Mouse (Mus musculus) hindbrain, embryonic 12.5 days (tissue): ENCODE data around the gene Ccdc15. TPM values are rescaled to one million over a fixed set of nuclear protein-coding genes. Genes with fewer than 3 reads are reported as not detected.
A peak's percentile ranks its signal among the peaks of the same experiment; 100 is the strongest.
"Not testable (repeated sequence)": the region's sequence is repeated elsewhere in the genome, so short reads cannot be mapped to it uniquely, and the experiment has no call there.

ENCODE experiments used
- ATAC-seq: fragments of 200-750 bp; cut with Nextera tagmentation; 2 replicates; pipeline ENCODE4 v1.8.0; 2017; ENCODE audit warnings: moderate TSS enrichment; ENCODE audit not compliant: low FRiP score
- H3K27ac ChIP-seq: fragments of 300-500 bp; sonication (generic); 2 replicates; pipeline ENCODE4 v1.5.1; 2016; ENCODE audit warnings: mild to moderate bottlenecking
- H3K27me3 ChIP-seq: fragments of 300-500 bp; sonication (generic); 2 replicates; pipeline ENCODE4 v1.6.1; 2016; ENCODE audit warnings: mild to moderate bottlenecking
- H3K36me3 ChIP-seq: fragments of 300-500 bp; sonication (generic); 2 replicates; pipeline ENCODE4 v1.6.1; 2016; ENCODE audit warnings: mild to moderate bottlenecking
- H3K4me1 ChIP-seq: fragments of 300-500 bp; sonication (generic); 2 replicates; pipeline ENCODE4 v1.6.1; 2016
- H3K4me2 ChIP-seq: fragments of 300-500 bp; sonication (generic); replicated peaks from 2 replicates; pipeline ENCODE4 v1.6.1; 2016; ENCODE audit warnings: mild to moderate bottlenecking
- H3K4me3 ChIP-seq: fragments of 300-500 bp; sonication (generic); 2 replicates; pipeline ENCODE4 v1.5.1; 2016; ENCODE audit warnings: mild to moderate bottlenecking
- H3K9ac ChIP-seq: fragments of 300-500 bp; sonication (generic); 2 replicates; pipeline ENCODE4 v1.6.1; 2016; ENCODE audit warnings: mild to moderate bottlenecking, moderate library complexity
- H3K9me3 ChIP-seq: fragments of 300-500 bp; sonication (generic); replicated peaks from 2 replicates; pipeline ENCODE4 v1.6.1; 2016; ENCODE audit warnings: mild to moderate bottlenecking
- WGBS: fragments of 180-500 bp; shearing (Covaris S2); methylation state at CpG from one replicate; pipeline ENCODE4 v1.1.7; 2016; 5-methylcytosine and 5-hydroxymethylcytosine counted together
- polyA plus RNA-seq: library from polyadenylated mRNA; unstranded; fragments of >200 nt; fragmentation: Nextera tagmentation; extraction: Ambion mirVana; gene quantifications from 2 replicates; pipeline ENCODE4 v1.2.1, GENCODE M21; 2016

The Ccdc15 gene
- polyA plus RNA-seq, 1 experiment from 2014 or later: 8.2 TPM

DNA sequence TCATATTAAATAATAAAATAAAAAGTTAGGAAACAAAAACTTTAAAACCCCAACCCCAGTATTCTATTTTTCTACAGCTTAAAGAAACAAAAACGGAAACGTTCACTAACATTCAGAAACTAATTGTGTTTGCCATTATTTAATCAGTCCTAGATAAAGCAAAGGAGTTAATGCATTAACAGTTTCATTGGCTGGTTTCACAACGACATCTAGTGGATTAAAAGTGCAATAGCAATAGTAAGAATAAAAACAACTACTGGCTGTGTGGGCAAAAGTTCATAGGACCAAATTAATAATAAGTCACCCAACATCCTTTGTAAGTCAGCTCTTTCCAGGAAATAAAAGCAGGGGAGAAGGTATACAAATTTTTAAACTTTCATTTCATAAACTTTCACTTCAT lies 18.8 kb downstream of the Ccdc15 start:
- no peaks in the 10 kb centered on the region for H3K36me3 ChIP-seq
- H3K27ac ChIP-seq: no peak overlapping the region
- 49% methylated on average over 3 of the region's 3 CpGs for WGBS
- no peaks in the 10 kb centered on the region for H3K27me3 ChIP-seq
- H3K4me1 ChIP-seq: no peaks in the 10 kb centered on the region
- H3K9ac ChIP-seq: no peak overlapping the region
- H3K4me3 ChIP-seq: no peak overlapping the region
- no peaks in the 10 kb centered on the region for H3K9me3 ChIP-seq
- no peak for ATAC-seq
- H3K4me2 ChIP-seq: no peak overlapping the region

- no peak overlapping the region for H3K4me2 ChIP-seq
- 98% methylated on average over 1 of the region's 1 CpGs for WGBS
Observed at GRCm38 (mm10) chr9:37301720-37302119, 46.5 kb downstream of the Ccdc15 start.

GRCm38 (mm10) chr9:37300501-37300900 lies 47.7 kb downstream of the Ccdc15 start:
- not testable (repeated sequence) for H3K4me1 ChIP-seq, ATAC-seq, H3K9ac ChIP-seq, H3K9me3 ChIP-seq, H3K27me3 ChIP-seq, H3K4me2 ChIP-seq, H3K27ac ChIP-seq, H3K4me3 ChIP-seq, H3K36me3 ChIP-seq
- WGBS: 79% methylated on average over 1 of the region's 1 CpGs

More at GRCm38 (mm10) chr9:37301720-37302119, 46.5 kb downstream of the Ccdc15 start:
- H3K9me3 ChIP-seq: no peaks in the 10 kb centered on the region
- H3K9ac ChIP-seq: no peak overlapping the region
- H3K36me3 ChIP-seq: 0 out of 2 replicates have a peak, but pooled peaks cover 2% of the 10 kb centered on the region
- no peak overlapping the region for H3K27ac ChIP-seq
- H3K27me3 ChIP-seq: no peaks in the 10 kb centered on the region
- H3K4me3 ChIP-seq: no peak overlapping the region
- no peaks in the 10 kb centered on the region for H3K4me1 ChIP-seq
- no peak for ATAC-seq

- no peak overlapping the region for H3K4me3 ChIP-seq
- ATAC-seq: no peak
- H3K9ac ChIP-seq: no peak overlapping the region
- H3K4me2 ChIP-seq: no peak overlapping the region
- no peaks in the 10 kb centered on the region for H3K4me1 ChIP-seq
- H3K9me3 ChIP-seq: no peaks in the 10 kb centered on the region
- H3K27ac ChIP-seq: no peak overlapping the region
- H3K27me3 ChIP-seq: no peaks in the 10 kb centered on the region
- no peaks in the 10 kb centered on the region for H3K36me3 ChIP-seq
Observed at GRCm38 (mm10) chr9:37295586-37295985, 52.6 kb downstream of the Ccdc15 start.

GRCm38 (mm10) chr9:37266622-37267021 lies 81.6 kb downstream of the Ccdc15 start:
- Histone ChIP-seq H3K9me3 (no peaks in the 10 kb centered on the region), H3K4me3 (no peak overlapping the region), H3K4me1 (no peaks in the 10 kb centered on the region), H3K27me3 (no peaks in the 10 kb centered on the region), H3K4me2 (no peak overlapping the region), H3K36me3 (no peaks in the 10 kb centered on the region), H3K9ac (no peak overlapping the region), H3K27ac (no peak overlapping the region)
- WGBS: 92% methylated on average over 2 of the region's 2 CpGs
- no peak for ATAC-seq

DNA sequence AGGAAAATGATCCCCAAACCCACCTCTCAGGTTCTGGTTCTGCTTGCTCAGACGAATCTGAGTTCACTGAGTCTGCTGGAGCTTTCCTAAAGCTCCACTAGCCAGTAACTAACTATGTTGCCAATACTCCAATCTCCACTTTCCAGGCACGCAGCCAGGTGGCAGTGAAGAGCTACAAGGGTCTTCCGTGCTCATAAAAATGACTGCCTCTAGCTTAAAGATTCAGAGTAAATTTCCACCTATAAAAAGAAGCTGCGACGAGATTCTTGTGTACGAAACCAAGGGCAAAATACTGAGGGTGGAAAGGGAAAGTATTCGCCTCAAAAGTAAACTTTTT lies 92.4 kb downstream of the Ccdc15 start:
- peak overlapping the region; percentile 84 for H3K4me2 ChIP-seq
- H3K27me3 ChIP-seq: peaks cover 5% of the 10 kb centered on the region
- no peak overlapping the region for H3K9ac ChIP-seq

DNA sequence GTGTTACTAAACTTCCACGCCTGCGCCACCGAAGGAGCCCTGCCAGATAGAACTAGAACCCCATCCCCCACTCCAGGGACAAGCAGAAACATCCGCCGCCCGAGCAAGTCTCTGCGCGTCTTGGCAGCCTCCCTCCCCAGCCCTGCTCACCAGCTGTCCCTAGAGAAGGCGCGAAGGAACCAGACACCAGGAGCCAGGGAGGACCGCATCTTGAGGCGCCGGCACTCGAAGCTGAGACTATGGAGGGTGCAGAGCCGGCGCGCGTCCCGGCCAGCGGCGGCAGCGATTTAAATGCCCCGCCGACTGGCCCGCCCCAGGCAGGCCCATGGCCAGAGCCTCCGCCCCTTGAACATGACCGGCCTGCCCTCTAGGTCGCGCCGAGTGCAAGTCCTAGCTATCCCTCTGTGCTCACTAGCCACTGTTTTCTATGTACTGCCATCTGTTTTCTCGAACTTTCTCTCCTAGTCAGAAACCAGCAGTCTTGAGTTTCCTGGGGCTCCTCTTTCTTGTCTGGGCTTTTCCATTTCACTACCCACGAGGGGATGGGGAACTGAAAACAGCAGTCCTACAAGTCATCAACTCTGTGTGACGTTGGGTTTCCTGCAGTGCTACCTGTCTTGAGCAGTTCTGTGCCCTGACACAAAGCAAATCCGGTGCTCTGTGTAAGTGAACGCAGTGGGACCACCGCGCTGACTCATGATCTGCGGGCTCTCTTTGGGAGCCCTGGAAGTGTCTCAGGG lies 92.9 kb downstream of the Ccdc15 start, which contains the start of gene Slc37a2:
TSS of gene Slc37a2 (minus strand) at position 590 of the 740 bp plus-strand sequence.
- Histone ChIP-seq H3K27ac (no peak within 1 kb of the TSS), H3K9me3 (no peaks in the 10 kb centered on the region), H3K4me1 (peaks cover 15% of the 10 kb centered on the region), H3K36me3 (no peaks in the 10 kb centered on the region), H3K4me3 (peak within 1 kb of the TSS; percentile 40), H3K27me3 (peaks cover 5% of the 10 kb centered on the region), H3K9ac (peak within 1 kb of the TSS; percentile 63), H3K4me2 (peak within 1 kb of the TSS; percentile 84)
- peak; percentile 71 for ATAC-seq
- WGBS: 4% methylated on average over 36 of the region's 38 CpGs

More for the DNA sequence above, 92.4 kb downstream of the Ccdc15 start:
- Histone ChIP-seq H3K4me1 (peaks cover 15% of the 10 kb centered on the region), H3K4me3 (peak overlapping the region; percentile 40), H3K27ac (no peak overlapping the region), H3K36me3 (no peaks in the 10 kb centered on the region), H3K9me3 (no peaks in the 10 kb centered on the region)
- peak; percentile 60; the same call in 1 of the 2 replicates for ATAC-seq
- WGBS: 38% methylated on average over 7 of the region's 7 CpGs

GRCm38 (mm10) chr9:37254531-37255110 lies 93.6 kb downstream of the Ccdc15 start:
- 0 out of 2 replicates have a peak, but pooled peaks have one; percentile 7 for ATAC-seq
- 25% methylated on average over 6 of the region's 6 CpGs for WGBS
- no peaks in the 10 kb centered on the region for H3K9me3 ChIP-seq
- no peaks in the 10 kb centered on the region for H3K36me3 ChIP-seq
- no peak overlapping the region for H3K27ac ChIP-seq
- H3K4me3 ChIP-seq: peak overlapping the region; percentile 40
- H3K4me1 ChIP-seq: peaks cover 15% of the 10 kb centered on the region
- H3K27me3 ChIP-seq: peaks cover 5% of the 10 kb centered on the region
- 0 out of 2 replicates have a peak overlapping the region, but pooled peaks have one; percentile 63 for H3K9ac ChIP-seq
- H3K4me2 ChIP-seq: peak overlapping the region; percentile 84

DNA sequence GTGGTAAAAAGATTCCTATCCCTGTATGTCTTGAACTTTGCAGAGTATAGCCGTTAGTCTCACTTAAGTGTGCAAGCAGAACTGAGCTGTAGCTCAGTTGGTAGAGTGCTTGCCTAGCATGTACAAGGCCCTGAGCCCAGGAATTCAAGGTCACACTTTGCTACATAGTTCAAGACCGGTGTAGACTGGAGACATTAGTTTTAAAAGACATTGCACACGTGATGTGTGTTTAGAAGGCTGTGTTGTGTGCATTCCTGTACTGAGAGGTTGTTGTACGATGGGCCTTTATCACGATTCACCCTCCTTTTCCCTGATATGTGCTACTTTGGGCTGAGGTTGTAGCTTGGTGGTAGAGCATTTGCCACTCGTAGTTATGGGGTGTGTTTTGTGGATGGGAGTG lies 97.6 kb downstream of the Ccdc15 start:
- no peaks in the 10 kb centered on the region for H3K9me3 ChIP-seq
- no peak overlapping the region for H3K9ac ChIP-seq
- H3K27me3 ChIP-seq: peaks cover 5% of the 10 kb centered on the region
- no peak overlapping the region for H3K4me3 ChIP-seq
- no peak overlapping the region for H3K4me2 ChIP-seq
- 89% methylated on average over 6 of the region's 6 CpGs for WGBS
- no peak overlapping the region for H3K27ac ChIP-seq
- H3K4me1 ChIP-seq: peaks cover 11% of the 10 kb centered on the region
- no peak for ATAC-seq
- no peaks in the 10 kb centered on the region for H3K36me3 ChIP-seq

GRCm38 (mm10) chr9:37249976-37250375 lies 98.3 kb downstream of the Ccdc15 start:
- WGBS: 93% methylated on average over 3 of the region's 3 CpGs

GRCm38 (mm10) chr9:37248381-37248906 lies 99.8 kb downstream of the Ccdc15 start:
- no peak overlapping the region for H3K4me2 ChIP-seq
- no peaks in the 10 kb centered on the region for H3K4me1 ChIP-seq
- 63% methylated on average over 3 of the region's 3 CpGs for WGBS
- H3K36me3 ChIP-seq: no peaks in the 10 kb centered on the region
- ATAC-seq: no peak; the same call in 1 of the 2 replicates
- H3K27ac ChIP-seq: no peak overlapping the region
- H3K9ac ChIP-seq: no peak overlapping the region
- no peaks in the 10 kb centered on the region for H3K27me3 ChIP-seq
- H3K4me3 ChIP-seq: no peak overlapping the region
- H3K9me3 ChIP-seq: no peaks in the 10 kb centered on the region

More at GRCm38 (mm10) chr9:37249976-37250375, 98.3 kb downstream of the Ccdc15 start:
- no peak overlapping the region for H3K9ac ChIP-seq
- ATAC-seq: no peak
- H3K4me3 ChIP-seq: no peak overlapping the region
- H3K9me3 ChIP-seq: no peaks in the 10 kb centered on the region
- H3K4me2 ChIP-seq: no peak overlapping the region
- H3K4me1 ChIP-seq: peaks cover 5% of the 10 kb centered on the region
- no peak overlapping the region for H3K27ac ChIP-seq
- no peaks in the 10 kb centered on the region for H3K36me3 ChIP-seq
- peaks cover 5% of the 10 kb centered on the region for H3K27me3 ChIP-seq

DNA sequence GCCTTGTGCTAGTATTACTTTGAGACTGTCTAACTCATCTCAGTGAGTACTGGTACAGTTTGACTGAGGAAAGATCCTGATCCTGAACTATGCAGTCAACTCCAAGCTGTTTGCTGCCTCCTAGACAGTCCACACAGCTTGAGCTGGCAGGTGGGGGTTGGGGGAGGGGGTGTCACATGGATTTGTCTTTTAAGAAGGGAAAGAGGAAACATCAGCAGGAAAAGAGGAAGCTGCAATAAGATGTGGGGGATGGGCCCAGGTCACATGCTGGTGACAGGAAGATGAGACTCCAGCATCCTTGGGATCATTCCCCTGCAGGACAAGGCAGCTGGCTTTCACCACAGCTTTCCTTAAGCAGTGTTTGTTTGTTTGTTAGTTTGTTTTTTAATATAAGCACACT lies 100.8 kb downstream of the Ccdc15 start:
- Histone ChIP-seq H3K4me2 (no peak overlapping the region), H3K36me3 (no peaks in the 10 kb centered on the region)

More for the DNA sequence above, 100.8 kb downstream of the Ccdc15 start:
- no peak for ATAC-seq
- no peak overlapping the region for H3K9ac ChIP-seq
- H3K9me3 ChIP-seq: no peaks in the 10 kb centered on the region
- H3K27ac ChIP-seq: no peak overlapping the region
- H3K4me3 ChIP-seq: no peak overlapping the region
- H3K27me3 ChIP-seq: no peaks in the 10 kb centered on the region
- H3K4me1 ChIP-seq: no peaks in the 10 kb centered on the region
